ENCODE assay signal across 15 mouse cellular contexts in genomic region chr11:3531634-3532033, GRCm38 (mm10). TPM values are rescaled to one million over a fixed set of nuclear protein-coding genes. Genes with fewer than 3 reads are reported as not detected.
DNase-seq lines count a peak whose midpoint lies in the region; ATAC-seq and TF ChIP-seq lines count a peak whose summit lies in the region.
"Had no signal": no experiment of that assay in that cellular context is flagged by ENCODE, and none has a peak within 500 bp of the region (broad histone marks: within the 10 kb centered on the region; RNA-seq: fewer than 3 reads in every experiment).

No protein-coding gene starts in this region.

- no peaks in the 10 kb centered on the region; the same call in 1 of the 2 replicates for H3K36me3 ChIP-seq in hindbrain, embryonic 14.5 days (replicated peaks; ENCODE audit: control insufficient read depth, insufficient read depth)
- H3K36me3 ChIP-seq in hindbrain, embryonic 16.5 days (ENCODE audit: control insufficient read depth, insufficient read depth, low read length): no peaks in the 10 kb centered on the region
- peaks cover 34% of the 10 kb centered on the region for H3K36me3 ChIP-seq in lung, postnatal 0 days (ENCODE audit: insufficient read depth, low read length)
- no peaks in the 10 kb centered on the region for H3K36me3 ChIP-seq in neural tube, embryonic 15.5 days
- H3K36me3 ChIP-seq: G1E had no signal

- H3K27me3 ChIP-seq in hindbrain, embryonic 14.5 days (ENCODE audit: control insufficient read depth, insufficient read depth, low read length): no peaks in the 10 kb centered on the region
- no peaks in the 10 kb centered on the region for H3K27me3 ChIP-seq in hindbrain, embryonic 16.5 days (replicated peaks; ENCODE audit: control insufficient read depth, insufficient read depth, low read length)
- H3K27me3 ChIP-seq in lung, postnatal 0 days (replicated peaks; ENCODE audit: insufficient read depth, low read length): no peaks in the 10 kb centered on the region
- no peaks in the 10 kb centered on the region for H3K27me3 ChIP-seq in neural tube, embryonic 15.5 days (replicated peaks)

- H3K9ac ChIP-seq in hindbrain, embryonic 14.5 days: no peak overlapping the region
- no peak overlapping the region for H3K9ac ChIP-seq in hindbrain, embryonic 16.5 days (ENCODE audit: low read depth, low read length)
- H3K9ac ChIP-seq in lung, postnatal 0 days (replicated peaks; ENCODE audit: low read depth): no peak overlapping the region
- no peak overlapping the region for H3K9ac ChIP-seq in neural tube, embryonic 15.5 days (replicated peaks)

- 0 out of 2 replicates have a peak, but pooled peaks cover 6% of the 10 kb centered on the region for H3K4me1 ChIP-seq in hindbrain, embryonic 14.5 days (replicated peaks; ENCODE audit: control insufficient read depth, insufficient read depth, low read length)
- peaks cover 13% of the 10 kb centered on the region for H3K4me1 ChIP-seq in hindbrain, embryonic 16.5 days (ENCODE audit: control insufficient read depth, insufficient read depth, low read depth, low read length)
- peaks cover 13% of the 10 kb centered on the region; the same call in 1 of the 2 replicates for H3K4me1 ChIP-seq in lung, postnatal 0 days (ENCODE audit: insufficient read depth, low read depth, low read length)
- no peaks in the 10 kb centered on the region for H3K4me1 ChIP-seq in cortical plate, adult 2 months (ENCODE audit: control insufficient read depth, insufficient read depth, low read length)
- peaks cover 16% of the 10 kb centered on the region for H3K4me1 ChIP-seq in neural tube, embryonic 15.5 days

- TF ChIP-seq EP300 in lung, postnatal 0 days (IDR thresholded peaks at IDR 0.05): no peak

- ATAC-seq in hindbrain, embryonic 14.5 days (ENCODE audit: low FRiP score): no peak
- no peak for ATAC-seq in hindbrain, embryonic 16.5 days
- ATAC-seq in lung, postnatal 0 days: no peak
- no peak for ATAC-seq in neural tube, embryonic 15.5 days (ENCODE audit: low FRiP score)

- WGBS in hindbrain, embryonic 14.5 days: 79% methylated on average over 6 of the region's 6 CpGs
- WGBS in hindbrain, embryonic 16.5 days: 74% methylated on average over 6 of the region's 6 CpGs
- WGBS in lung, postnatal 0 days: 75% methylated on average over 6 of the region's 6 CpGs
- 78% methylated on average over 6 of the region's 6 CpGs for WGBS in neural tube, embryonic 15.5 days

- H3K27ac ChIP-seq in hindbrain, embryonic 14.5 days: no peak overlapping the region
- H3K27ac ChIP-seq in hindbrain, embryonic 16.5 days (ENCODE audit: low read depth, low read length): no peak overlapping the region
- H3K27ac ChIP-seq in lung, postnatal 0 days (ENCODE audit: low read length): no peak overlapping the region
- H3K27ac ChIP-seq in cortical plate, adult 2 months (ENCODE audit: insufficient read depth, low read length): no peak overlapping the region
- H3K27ac ChIP-seq in neural tube, embryonic 15.5 days (replicated peaks): no peak overlapping the region

- H3K4me2 ChIP-seq in hindbrain, embryonic 14.5 days (replicated peaks): no peak overlapping the region
- H3K4me2 ChIP-seq in hindbrain, embryonic 16.5 days (ENCODE audit: low read length): no peak overlapping the region
- H3K4me2 ChIP-seq in lung, postnatal 0 days (replicated peaks; ENCODE audit: low read depth, low read length): no peak overlapping the region
- no peak overlapping the region for H3K4me2 ChIP-seq in neural tube, embryonic 15.5 days

- no peak for TF ChIP-seq POLR2A in cortical plate, adult 2 months (IDR thresholded peaks at IDR 0.05; ENCODE audit: extremely low read depth, insufficient read depth, low read length)

- H3K4me3 ChIP-seq in hindbrain, embryonic 14.5 days (replicated peaks; ENCODE audit: low read length): no peak overlapping the region
- no peak overlapping the region for H3K4me3 ChIP-seq in hindbrain, embryonic 16.5 days (ENCODE audit: low read length)
- H3K4me3 ChIP-seq in lung, postnatal 0 days (ENCODE audit: low read depth, low read length): no peak overlapping the region
- no peak overlapping the region for H3K4me3 ChIP-seq in cortical plate, adult 2 months (ENCODE audit: insufficient read depth, low read length)
- no peak overlapping the region for H3K4me3 ChIP-seq in neural tube, embryonic 15.5 days (replicated peaks)
- H3K4me3 ChIP-seq: erythroblast, embryonic 14.5 days; myocyte had no signal

- no peaks in the 10 kb centered on the region for H3K9me3 ChIP-seq in hindbrain, embryonic 14.5 days (ENCODE audit: control insufficient read depth, low read length)
- H3K9me3 ChIP-seq in hindbrain, embryonic 16.5 days (ENCODE audit: control insufficient read depth, low read length): no peaks in the 10 kb centered on the region
- no peaks in the 10 kb centered on the region for H3K9me3 ChIP-seq in lung, postnatal 0 days (ENCODE audit: low read length)
- H3K9me3 ChIP-seq in neural tube, embryonic 15.5 days (replicated peaks): no peaks in the 10 kb centered on the region
- H3K9me3 ChIP-seq: G1E had no signal

- TF ChIP-seq CTCF in lung, postnatal 0 days (IDR thresholded peaks at IDR 0.05): peak; percentile 56
- TF ChIP-seq CTCF in cortical plate, adult 2 months (IDR thresholded peaks at IDR 0.05; ENCODE audit: extremely low read depth, insufficient read depth, low read length): peak; percentile 65

- DNase-seq in hindbrain, embryonic 14.5 days (ENCODE audit: low spot score): peak; percentile 32
- DNase-seq in lung, postnatal 0 days (ENCODE audit: low spot score): no peak
- no peak for DNase-seq in lung, adult 18-20 months
- DNase-seq in R1 (ENCODE audit: low read depth, low spot score): peak; percentile 42
- DNase-seq: adrenal gland, adult 8-10 months; gastrocnemius, postnatal 25 days; heart, postnatal 4 days; kidney, adult 9 months; lung, postnatal 4 days had no signal

RNA-seq across cellular contexts. Expression of gene Smtn, which starts 8.8 kb away (rescaled TPM):
- 15.0 and 17.3 TPM in 2 replicates for polyA plus RNA-seq in hindbrain, embryonic 14.5 days (2014; fragmentation: Nextera tagmentation; extraction: Ambion mirVana)
- 15.2 and 21.8 TPM in 2 replicates for polyA plus RNA-seq in hindbrain, embryonic 16.5 days (2015; fragmentation: Nextera tagmentation; extraction: Ambion mirVana)
- polyA plus RNA-seq in lung, postnatal 0 days (2015; fragmentation: Nextera tagmentation; extraction: Ambion mirVana): 47.6 and 51.1 TPM in 2 replicates
- 4.9 and 5.4 TPM in 2 replicates for polyA plus RNA-seq in cortical plate, adult 2 months (2012; rRNA removed)
- polyA plus RNA-seq in neural tube, embryonic 15.5 days (2015; fragmentation: Nextera tagmentation; extraction: Ambion mirVana): 18.5 and 28.1 TPM in 2 replicates
- polyA plus RNA-seq: G1E had no signal

RNA-seq across cellular contexts. Expression of gene Selenom, which starts 17.1 kb away (rescaled TPM):
- polyA plus RNA-seq in hindbrain, embryonic 14.5 days (2014; fragmentation: Nextera tagmentation; extraction: Ambion mirVana): 105 and 122 TPM in 2 replicates
- 176 and 225 TPM in 2 replicates for polyA plus RNA-seq in hindbrain, embryonic 16.5 days (2015; fragmentation: Nextera tagmentation; extraction: Ambion mirVana)
- 60.8 and 62.8 TPM in 2 replicates for polyA plus RNA-seq in lung, postnatal 0 days (2015; fragmentation: Nextera tagmentation; extraction: Ambion mirVana)
- polyA plus RNA-seq in cortical plate, adult 2 months (2012; rRNA removed): 243 and 244 TPM in 2 replicates
- polyA plus RNA-seq in neural tube, embryonic 15.5 days (2015; fragmentation: Nextera tagmentation; extraction: Ambion mirVana): 174 and 188 TPM in 2 replicates
- polyA plus RNA-seq: G1E had no signal

RNA-seq across cellular contexts. Expression of gene Inpp5j, which starts 27.0 kb away (rescaled TPM):
- 5.7 and 6.9 TPM in 2 replicates for polyA plus RNA-seq in hindbrain, embryonic 14.5 days (2014; fragmentation: Nextera tagmentation; extraction: Ambion mirVana)
- 12.5 and 13.9 TPM in 2 replicates for polyA plus RNA-seq in hindbrain, embryonic 16.5 days (2015; fragmentation: Nextera tagmentation; extraction: Ambion mirVana)
- 0.44 and 0.58 TPM in 2 replicates for polyA plus RNA-seq in lung, postnatal 0 days (2015; fragmentation: Nextera tagmentation; extraction: Ambion mirVana)
- 38.4 and 39.0 TPM in 2 replicates for polyA plus RNA-seq in cortical plate, adult 2 months (2012; rRNA removed)
- polyA plus RNA-seq in neural tube, embryonic 15.5 days (2015; fragmentation: Nextera tagmentation; extraction: Ambion mirVana): 11.6 TPM in 2 replicates
- polyA plus RNA-seq: erythroblast, embryonic 14.5 days; G1E had no signal

RNA-seq across cellular contexts. Expression of gene Pla2g3, which starts 43.5 kb away (rescaled TPM):
- polyA plus RNA-seq in hindbrain, embryonic 14.5 days (2014; fragmentation: Nextera tagmentation; extraction: Ambion mirVana): 0.67 and 0.81 TPM in 2 replicates
- 4.0 and 9.2 TPM in 2 replicates for polyA plus RNA-seq in hindbrain, embryonic 16.5 days (2015; fragmentation: Nextera tagmentation; extraction: Ambion mirVana)
- polyA plus RNA-seq in lung, postnatal 0 days (2015; fragmentation: Nextera tagmentation; extraction: Ambion mirVana): 0.29 and 0.30 TPM in 2 replicates
- polyA plus RNA-seq in cortical plate, adult 2 months (2012; rRNA removed): 2.6 and 2.9 TPM in 2 replicates
- 2.4 and 3.7 TPM in 2 replicates for polyA plus RNA-seq in neural tube, embryonic 15.5 days (2015; fragmentation: Nextera tagmentation; extraction: Ambion mirVana)
- polyA plus RNA-seq: erythroblast, embryonic 14.5 days; G1E had no signal

Comparison
In these comparisons a context has a peak if more than half of its experiments do, and no peak if none do; other contexts are left out.
1. DNase-seq: peak in hindbrain, embryonic 14.5 days (single experiment) and R1 (single experiment); none in lung, postnatal 0 days (single experiment) and lung, adult 18-20 months (0 of 2).